Mouse (Mus musculus) induced T-regulatory cell, adult 2 months (primary cell): ENCODE data around the gene Arhgap15.

Experiments used
- DNase-seq: peaks from one replicate; pipeline ENCODE4 v3.0.0-alpha.2; 2012; ENCODE audit warnings: low read depth

Arhgap15 gene

GRCm38 (mm10) chr2:44029865-44030264, 281.2 kb downstream of the Arhgap15 start:
- no peak for DNase-seq

- DNase-seq, result no peak
Measured at GRCm38 (mm10) chr2:44039522-44040203, 291.0 kb downstream of the Arhgap15 start.

- no peak for DNase-seq
Measured at GRCm38 (mm10) chr2:44044088-44044487, 295.5 kb downstream of the Arhgap15 start.

- DNase-seq, result no peak
Measured at GRCm38 (mm10) chr2:44044634-44045033, 296.0 kb downstream of the Arhgap15 start.

GRCm38 (mm10) chr2:44045231-44045630, 296.6 kb downstream of the Arhgap15 start:
- no peak for DNase-seq

- DNase-seq, result no peak
Measured at GRCm38 (mm10) chr2:44060306-44060705, 311.7 kb downstream of the Arhgap15 start.

- no peak for DNase-seq
Measured at GRCm38 (mm10) chr2:44060716-44061115, 312.1 kb downstream of the Arhgap15 start.

- no peak for DNase-seq
Measured at GRCm38 (mm10) chr2:44065067-44065466, 316.4 kb downstream of the Arhgap15 start.

- DNase-seq, result no peak
Measured at GRCm38 (mm10) chr2:44068151-44068840, 319.7 kb downstream of the Arhgap15 start.

GRCm38 (mm10) chr2:44068906-44069305, 320.3 kb downstream of the Arhgap15 start:
- no peak for DNase-seq

GRCm38 (mm10) chr2:44076570-44076969, 327.9 kb downstream of the Arhgap15 start:
- no peak for DNase-seq

GRCm38 (mm10) chr2:44080530-44080929, 331.9 kb downstream of the Arhgap15 start:
- DNase-seq, result no peak

GRCm38 (mm10) chr2:44081241-44081640, 332.6 kb downstream of the Arhgap15 start:
- no peak for DNase-seq

GRCm38 (mm10) chr2:44084471-44084870, 335.8 kb downstream of the Arhgap15 start:
- no peak for DNase-seq

- no peak for DNase-seq
Measured at GRCm38 (mm10) chr2:44086403-44087056, 337.9 kb downstream of the Arhgap15 start.

- DNase-seq, result no peak
Measured at GRCm38 (mm10) chr2:44098552-44098951, 349.9 kb downstream of the Arhgap15 start.

- DNase-seq, result no peak
Measured at GRCm38 (mm10) chr2:44102351-44102750, 353.7 kb downstream of the Arhgap15 start.

GRCm38 (mm10) chr2:44103321-44103720, 354.7 kb downstream of the Arhgap15 start:
- no peak for DNase-seq

GRCm38 (mm10) chr2:44103742-44104141, 355.1 kb downstream of the Arhgap15 start:
- no peak for DNase-seq

- DNase-seq, result no peak
Measured at GRCm38 (mm10) chr2:44104282-44105197, 355.9 kb downstream of the Arhgap15 start.

- DNase-seq, result no peak
Measured at GRCm38 (mm10) chr2:44105198-44105555, 356.6 kb downstream of the Arhgap15 start.

GRCm38 (mm10) chr2:44106359-44106758, 357.7 kb downstream of the Arhgap15 start:
- DNase-seq, result no peak
